Mouse (Mus musculus) kidney, embryonic 15.5 days (tissue): Measurements from ENCODE around the gene Taok3. TPM values are rescaled to one million over a fixed set of nuclear protein-coding genes. Genes with fewer than 3 reads are reported as not detected.
A peak's percentile ranks its signal among the peaks of the same experiment; 100 is the strongest.

Experiments
- ATAC-seq: fragments of 200-750 bp; cut with Nextera tagmentation; replicated peaks from 2 replicates; pipeline ENCODE4 v1.8.0; 2017; ENCODE audit warnings: moderate TSS enrichment; ENCODE audit not compliant: low FRiP score
- H3K27ac ChIP-seq: fragments of 300-500 bp; sonication (generic); 2 replicates; pipeline ENCODE4 v1.5.1; 2015; ENCODE audit warnings: mild to moderate bottlenecking, inconsistent platforms
- H3K27me3 ChIP-seq: fragments of 300-500 bp; sonication (generic); 2 replicates; pipeline ENCODE4 v1.6.1; 2015; ENCODE audit warnings: inconsistent platforms
- H3K36me3 ChIP-seq: fragments of 300-500 bp; sonication (generic); 2 replicates; pipeline ENCODE4 v1.6.1; 2015; ENCODE audit warnings: inconsistent platforms
- H3K4me1 ChIP-seq: fragments of 300-500 bp; sonication (generic); 2 replicates; pipeline ENCODE4 v1.6.1; 2015; ENCODE audit warnings: inconsistent platforms
- H3K4me2 ChIP-seq: fragments of 300-500 bp; sonication (generic); 2 replicates; pipeline ENCODE4 v1.6.1; 2015; ENCODE audit warnings: moderate library complexity, mild to moderate bottlenecking, inconsistent platforms
- H3K4me3 ChIP-seq: fragments of 300-500 bp; sonication (generic); replicated peaks from 2 replicates; pipeline ENCODE4 v1.5.1; 2015; ENCODE audit warnings: mild to moderate bottlenecking, inconsistent platforms
- H3K9ac ChIP-seq: fragments of 300-500 bp; sonication (generic); 2 replicates; pipeline ENCODE4 v1.6.1; 2015; ENCODE audit warnings: mild to moderate bottlenecking, inconsistent platforms
- H3K9me3 ChIP-seq: fragments of 300-500 bp; sonication (generic); replicated peaks from 2 replicates; pipeline ENCODE4 v1.6.1; 2016; ENCODE audit warnings: inconsistent platforms
- whole genome bisulfite sequencing: fragments of 180-500 bp; shearing (Covaris S2); methylation state at CpG from one replicate; pipeline ENCODE4 v1.1.7; 2015; ENCODE audit warnings: mixed read lengths; 5-methylcytosine and 5-hydroxymethylcytosine counted together
- polyA plus RNA-seq: library from polyadenylated mRNA; unstranded; fragments of >200 nt; fragmentation: Nextera tagmentation; extraction: Ambion mirVana; gene quantifications from 2 replicates; pipeline ENCODE4 v1.2.1, GENCODE M21; 2015

The Taok3 gene
- polyA plus RNA-seq, 1 experiment from 2014 or later = 17.1 TPM

DNA sequence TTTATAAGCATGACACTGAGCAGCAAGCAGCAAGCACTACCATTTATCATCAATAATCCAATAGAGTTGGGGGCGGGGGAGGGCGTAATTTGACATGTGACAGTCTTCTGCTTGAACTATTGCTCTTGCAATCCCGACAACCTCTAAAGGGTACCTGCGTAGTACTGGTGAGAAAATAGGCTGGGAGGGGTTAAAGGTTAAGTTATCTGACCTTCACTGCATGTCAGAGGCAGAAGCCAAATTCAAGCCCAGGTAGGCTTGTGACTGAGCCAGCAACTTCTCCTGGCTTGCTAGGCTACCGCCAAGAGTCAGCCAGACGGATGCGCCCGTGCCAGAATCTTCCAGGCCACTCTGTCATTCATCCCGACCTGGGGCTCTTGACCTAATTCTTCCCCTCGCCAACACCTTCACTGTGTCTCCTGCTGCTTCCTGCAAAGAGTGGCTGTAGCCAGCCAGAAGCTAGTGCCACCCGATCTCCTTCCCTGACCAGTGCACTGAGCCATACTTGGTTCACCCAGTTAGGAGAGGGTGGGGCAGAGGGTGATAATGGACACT lies 47.0 kb downstream of the Taok3 start:
- no peaks in the 10 kb centered on the region for H3K9me3 ChIP-seq
- peaks cover 5% of the 10 kb centered on the region for H3K4me1 ChIP-seq
- no peak overlapping the region for H3K9ac ChIP-seq
- 77% methylated on average over 11 of the region's 11 CpGs for WGBS
- H3K36me3 ChIP-seq = no peaks in the 10 kb centered on the region
- ATAC-seq = no peak
- no peaks in the 10 kb centered on the region for H3K27me3 ChIP-seq
- H3K4me3 ChIP-seq = no peak overlapping the region
- no peak overlapping the region for H3K4me2 ChIP-seq
- H3K27ac ChIP-seq = no peak overlapping the region

DNA sequence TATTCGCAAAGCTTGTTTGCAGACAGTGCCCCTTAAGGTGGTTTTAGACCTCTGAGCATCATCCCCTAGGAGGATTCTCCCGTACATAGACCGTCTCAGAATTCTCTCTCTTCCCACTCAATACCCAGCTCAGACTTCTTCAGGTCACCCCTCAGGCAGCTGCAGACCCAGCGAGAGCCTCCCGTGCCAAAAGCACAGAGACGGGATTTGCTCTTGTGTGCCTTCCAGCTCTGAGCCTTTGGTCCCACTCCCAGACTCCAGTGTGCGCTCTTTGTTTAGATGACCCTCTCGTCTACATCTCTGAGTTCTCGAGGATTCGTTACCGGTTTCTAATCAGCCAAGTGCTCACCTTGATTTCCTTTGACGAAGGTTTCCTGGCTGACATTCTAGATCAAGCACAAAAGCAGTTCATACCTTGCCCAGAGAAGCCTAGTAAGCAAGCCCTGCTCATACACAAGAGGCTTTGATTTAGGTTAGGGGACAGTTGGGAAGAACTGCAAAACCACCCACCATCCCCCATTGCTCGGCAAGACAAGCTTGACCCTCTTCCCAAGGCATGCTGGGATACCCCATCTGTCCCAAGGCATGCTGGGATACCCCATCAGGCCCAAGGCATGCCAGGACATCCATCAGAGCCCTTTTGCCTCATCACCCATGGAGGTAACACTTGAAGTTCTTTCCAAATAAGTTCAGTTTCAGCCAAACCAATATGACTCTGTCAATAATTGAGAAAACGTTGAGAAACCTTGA lies 48.6 kb downstream of the Taok3 start:
- H3K9me3 ChIP-seq = no peaks in the 10 kb centered on the region
- H3K4me2 ChIP-seq = no peak overlapping the region
- H3K4me3 ChIP-seq = no peak overlapping the region
- no peaks in the 10 kb centered on the region for H3K36me3 ChIP-seq
- H3K27ac ChIP-seq = no peak overlapping the region
- H3K9ac ChIP-seq = no peak overlapping the region
- no peak for ATAC-seq
- WGBS = 91% methylated on average over 14 of the region's 14 CpGs
- H3K4me1 ChIP-seq = no peaks in the 10 kb centered on the region
- no peaks in the 10 kb centered on the region for H3K27me3 ChIP-seq

DNA sequence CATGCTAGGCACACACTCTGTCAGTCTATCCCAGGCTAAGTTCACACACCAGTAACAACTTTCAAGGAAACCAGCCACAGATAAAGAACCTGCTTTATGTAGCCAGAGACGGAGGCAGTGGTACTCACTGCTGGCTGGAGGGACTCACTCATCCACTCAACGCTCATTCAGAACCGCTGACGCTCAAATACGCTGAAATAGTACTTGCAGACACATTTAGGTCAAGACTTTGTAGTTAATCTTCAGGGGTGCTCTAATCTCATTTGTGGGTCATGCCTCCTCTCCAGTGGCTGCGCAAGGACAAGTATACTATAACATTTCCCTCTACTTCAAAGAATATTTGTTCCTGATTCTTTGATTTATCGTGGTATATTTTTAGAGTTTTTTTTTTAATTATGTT lies 54.1 kb downstream of the Taok3 start:
- Histone ChIP-seq H3K4me2 (no peak overlapping the region), H3K4me3 (no peak overlapping the region), H3K9ac (no peak overlapping the region), H3K27ac (no peak overlapping the region), H3K27me3 (no peaks in the 10 kb centered on the region), H3K4me1 (no peaks in the 10 kb centered on the region), H3K36me3 (no peaks in the 10 kb centered on the region), H3K9me3 (no peaks in the 10 kb centered on the region)
- 88% methylated on average over 7 of the region's 7 CpGs for WGBS
- no peak for ATAC-seq

DNA sequence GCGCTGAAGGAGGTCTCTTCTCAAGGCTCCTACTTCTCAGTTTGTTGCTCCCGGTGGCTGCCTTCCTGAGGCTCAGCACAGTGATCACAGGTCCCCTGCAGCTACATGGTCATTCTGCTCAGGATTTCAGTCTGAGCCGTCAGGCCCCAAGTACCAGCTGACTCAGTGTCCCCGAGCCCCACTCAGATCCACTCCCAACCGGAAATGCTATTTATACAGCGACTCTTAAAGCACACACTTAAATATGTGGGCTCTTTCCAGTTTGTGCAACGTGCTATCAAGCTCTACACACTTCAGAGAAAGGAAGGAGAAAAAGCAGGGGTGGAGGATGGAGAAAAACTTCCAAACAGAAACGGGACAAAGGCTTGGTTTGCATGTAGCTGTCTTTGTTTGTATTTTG lies 56.0 kb downstream of the Taok3 start:
- no peak for ATAC-seq
- Histone ChIP-seq H3K36me3 (no peaks in the 10 kb centered on the region), H3K9ac (no peak overlapping the region), H3K9me3 (no peaks in the 10 kb centered on the region), H3K4me2 (no peak overlapping the region), H3K4me1 (no peaks in the 10 kb centered on the region), H3K27ac (no peak overlapping the region), H3K27me3 (no peaks in the 10 kb centered on the region), H3K4me3 (no peak overlapping the region)
- WGBS = 78% methylated on average over 8 of the region's 8 CpGs

DNA sequence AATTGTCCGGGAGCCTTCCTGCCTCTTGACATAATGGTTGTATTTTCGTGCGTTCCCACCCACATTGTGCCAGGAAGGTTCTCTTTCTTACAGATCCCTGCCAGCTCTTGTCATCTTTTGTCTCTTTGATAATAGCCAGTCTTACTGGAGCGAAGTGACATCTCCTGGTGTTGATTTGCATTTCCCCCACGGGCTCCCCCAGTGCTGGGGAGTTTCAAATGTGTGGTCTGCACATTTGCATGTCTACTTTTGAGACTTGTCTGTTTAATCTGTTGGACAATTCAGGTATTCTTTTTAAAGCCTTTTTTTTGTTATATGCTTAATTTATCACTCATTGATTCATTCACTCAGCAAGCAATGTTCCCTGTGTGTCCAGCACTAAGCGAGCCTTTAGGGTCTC lies 58.1 kb downstream of the Taok3 start:
- ATAC-seq = no peak
- Histone ChIP-seq H3K9ac (no peak overlapping the region), H3K27me3 (no peaks in the 10 kb centered on the region), H3K4me3 (no peak overlapping the region), H3K27ac (no peak overlapping the region), H3K4me2 (no peak overlapping the region), H3K36me3 (no peaks in the 10 kb centered on the region), H3K9me3 (no peaks in the 10 kb centered on the region), H3K4me1 (peaks cover 6% of the 10 kb centered on the region)
- 65% methylated on average over 6 of the region's 6 CpGs for WGBS

DNA sequence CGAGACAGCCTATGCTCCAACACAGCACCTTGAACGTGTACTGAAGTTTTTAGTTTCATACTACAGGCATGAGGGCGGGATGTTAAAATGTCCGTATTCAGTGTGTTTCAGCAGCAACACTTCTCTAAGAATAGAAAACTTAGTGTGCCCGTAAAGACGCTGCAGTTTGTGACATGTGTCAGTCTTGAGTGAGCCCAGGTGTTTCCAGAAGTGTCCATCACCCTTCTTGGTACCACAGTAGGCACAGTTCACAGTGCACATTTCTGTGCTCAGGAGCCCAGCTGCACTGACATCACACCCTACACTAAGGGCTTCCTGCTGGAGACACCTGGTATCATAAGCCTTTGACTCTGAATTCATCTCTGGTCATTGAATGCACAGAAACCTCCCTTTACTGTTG lies 58.6 kb downstream of the Taok3 start:
- Histone ChIP-seq H3K4me3 (no peak overlapping the region), H3K4me2 (no peak overlapping the region), H3K9me3 (no peaks in the 10 kb centered on the region), H3K27me3 (no peaks in the 10 kb centered on the region), H3K4me1 (peaks cover 6% of the 10 kb centered on the region), H3K9ac (no peak overlapping the region), H3K27ac (no peak overlapping the region), H3K36me3 (no peaks in the 10 kb centered on the region)
- WGBS = 45% methylated on average over 6 of the region's 6 CpGs
- ATAC-seq = no peak

DNA sequence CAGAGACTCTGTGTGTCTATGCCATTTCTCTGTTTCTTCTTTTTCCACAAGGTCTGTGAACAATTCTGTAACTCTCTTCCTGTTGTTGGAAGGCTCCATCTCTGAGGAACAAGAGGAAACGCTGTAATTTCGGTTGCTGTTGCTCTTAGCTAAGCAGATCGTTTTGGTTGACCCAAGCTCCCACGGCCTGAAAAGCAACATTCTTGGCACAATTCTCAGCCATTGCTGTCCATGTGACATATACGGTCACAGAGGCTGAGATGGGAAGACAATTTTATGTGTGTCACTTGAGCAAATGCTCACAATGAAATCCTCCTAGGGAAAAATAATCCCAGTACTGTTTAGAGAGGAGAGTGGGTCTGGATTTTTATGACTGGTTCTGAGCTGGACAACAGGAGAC lies 62.0 kb downstream of the Taok3 start:
- no peak overlapping the region for H3K4me2 ChIP-seq
- H3K27ac ChIP-seq = peak overlapping the region; percentile 49; the same call in 1 of the 2 replicates
- WGBS = 16% methylated on average over 5 of the region's 5 CpGs
- peaks cover 6% of the 10 kb centered on the region for H3K4me1 ChIP-seq
- H3K4me3 ChIP-seq = no peak overlapping the region
- ATAC-seq = no peak
- H3K9me3 ChIP-seq = peaks cover 4% of the 10 kb centered on the region
- H3K9ac ChIP-seq = no peak overlapping the region
- H3K36me3 ChIP-seq = peaks cover 17% of the 10 kb centered on the region
- no peaks in the 10 kb centered on the region for H3K27me3 ChIP-seq

DNA sequence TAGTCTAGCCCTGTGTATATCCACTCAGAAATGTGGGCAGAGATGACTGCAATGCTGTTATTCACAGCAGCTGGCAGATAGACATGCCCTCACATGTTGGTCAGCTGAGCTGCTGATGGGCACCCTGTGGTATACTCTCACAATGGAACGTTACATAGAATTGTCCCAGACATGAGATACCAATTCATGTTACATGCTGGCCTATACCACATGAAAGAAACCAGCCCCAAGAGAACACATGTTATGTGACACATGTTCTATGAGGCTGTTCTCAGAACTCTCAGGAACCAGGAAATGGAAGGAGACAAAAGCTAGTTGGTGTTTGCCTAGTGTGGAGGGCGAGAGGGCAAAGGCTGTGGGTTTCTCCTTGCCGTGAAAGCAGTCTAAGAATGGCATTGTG lies 62.5 kb downstream of the Taok3 start:
- H3K27me3 ChIP-seq = no peaks in the 10 kb centered on the region
- 68% methylated on average over 3 of the region's 3 CpGs for WGBS
- H3K9ac ChIP-seq = no peak overlapping the region
- no peak overlapping the region for H3K4me2 ChIP-seq
- H3K27ac ChIP-seq = no peak overlapping the region; the same call in 1 of the 2 replicates
- peaks cover 6% of the 10 kb centered on the region for H3K4me1 ChIP-seq
- ATAC-seq = no peak
- H3K4me3 ChIP-seq = no peak overlapping the region
- peaks cover 4% of the 10 kb centered on the region for H3K9me3 ChIP-seq
- peaks cover 17% of the 10 kb centered on the region for H3K36me3 ChIP-seq

DNA sequence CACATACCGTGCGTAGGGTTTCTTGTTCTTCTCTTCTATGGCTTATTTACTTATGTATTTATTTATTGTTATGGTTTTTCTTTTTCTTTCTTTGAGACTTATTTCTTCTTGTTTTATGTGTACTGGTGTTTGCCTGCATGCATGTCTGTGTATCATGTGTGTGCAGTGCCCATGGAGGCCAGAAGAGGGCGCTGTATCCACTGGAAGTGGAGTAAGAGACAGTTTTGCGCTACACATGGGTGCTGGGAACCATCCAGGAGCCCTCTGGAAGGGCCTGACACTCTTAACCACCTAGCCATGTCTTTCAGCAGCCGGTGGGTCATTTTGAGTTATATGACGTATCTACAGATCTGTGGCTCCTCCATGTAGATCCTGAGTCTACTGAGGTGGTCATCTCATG lies 64.9 kb downstream of the Taok3 start:
- no peak overlapping the region for H3K27ac ChIP-seq
- 86% methylated on average over 6 of the region's 6 CpGs for WGBS

DNA sequence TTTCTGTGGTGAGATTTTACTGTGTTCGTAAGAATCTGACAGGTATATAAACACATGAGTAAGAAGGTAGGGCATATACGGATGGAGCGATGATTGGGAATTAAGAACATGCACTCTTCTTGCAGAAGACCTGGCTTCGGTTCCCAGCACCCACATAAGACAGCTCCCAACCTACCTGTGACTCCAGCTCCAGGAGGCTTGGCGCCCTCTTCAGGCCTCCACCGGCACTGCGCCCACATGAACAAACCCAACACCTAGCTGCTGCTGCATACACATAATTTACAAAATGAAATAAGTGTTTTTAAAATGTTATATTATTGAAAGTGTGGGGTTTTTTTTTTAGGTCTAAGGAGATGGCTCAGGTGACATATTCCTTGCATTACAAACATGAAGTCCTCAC lies 65.7 kb downstream of the Taok3 start:
- no peak overlapping the region for H3K9ac ChIP-seq

More for the DNA sequence above, 64.9 kb downstream of the Taok3 start:
- Histone ChIP-seq H3K36me3 (peaks cover 21% of the 10 kb centered on the region), H3K4me1 (peaks cover 6% of the 10 kb centered on the region), H3K27me3 (no peaks in the 10 kb centered on the region), H3K9ac (no peak overlapping the region), H3K4me2 (no peak overlapping the region), H3K4me3 (no peak overlapping the region), H3K9me3 (peaks cover 4% of the 10 kb centered on the region)
- ATAC-seq = no peak

DNA sequence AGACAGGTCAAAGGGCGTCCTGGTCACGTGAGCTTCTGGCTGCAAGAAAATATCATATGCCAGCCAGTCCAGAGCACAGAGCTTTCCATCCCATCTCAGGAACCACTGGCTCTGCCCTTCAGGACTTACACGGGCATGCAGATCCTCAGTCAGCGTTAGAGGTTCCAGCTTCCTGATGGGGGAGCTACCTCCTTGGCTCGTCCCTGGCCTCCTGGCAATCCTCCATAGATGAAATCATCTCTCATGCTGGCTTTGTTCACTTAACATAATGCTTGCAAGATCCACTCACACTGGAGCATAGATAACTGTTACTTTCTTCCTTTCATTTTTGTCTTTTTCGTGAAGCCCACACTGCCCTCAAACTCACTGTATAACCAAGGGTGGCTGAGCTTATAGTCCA lies 72.1 kb downstream of the Taok3 start:
- H3K4me2 ChIP-seq = no peak overlapping the region
- no peak overlapping the region for H3K4me3 ChIP-seq
- no peaks in the 10 kb centered on the region for H3K27me3 ChIP-seq
- H3K4me1 ChIP-seq = no peaks in the 10 kb centered on the region
- H3K9me3 ChIP-seq = no peaks in the 10 kb centered on the region
- H3K36me3 ChIP-seq = peaks cover 16% of the 10 kb centered on the region
- no peak overlapping the region for H3K27ac ChIP-seq
- 84% methylated on average over 6 of the region's 6 CpGs for WGBS
- no peak for ATAC-seq
- no peak overlapping the region for H3K9ac ChIP-seq

More for the DNA sequence above, 65.7 kb downstream of the Taok3 start:
- Histone ChIP-seq H3K27me3 (no peaks in the 10 kb centered on the region), H3K4me3 (no peak overlapping the region), H3K9me3 (peaks cover 4% of the 10 kb centered on the region), H3K27ac (no peak overlapping the region), H3K4me2 (no peak overlapping the region), H3K4me1 (peaks cover 6% of the 10 kb centered on the region), H3K36me3 (peaks cover 21% of the 10 kb centered on the region)
- ATAC-seq = no peak
- WGBS = 87% methylated on average over 7 of the region's 7 CpGs

DNA sequence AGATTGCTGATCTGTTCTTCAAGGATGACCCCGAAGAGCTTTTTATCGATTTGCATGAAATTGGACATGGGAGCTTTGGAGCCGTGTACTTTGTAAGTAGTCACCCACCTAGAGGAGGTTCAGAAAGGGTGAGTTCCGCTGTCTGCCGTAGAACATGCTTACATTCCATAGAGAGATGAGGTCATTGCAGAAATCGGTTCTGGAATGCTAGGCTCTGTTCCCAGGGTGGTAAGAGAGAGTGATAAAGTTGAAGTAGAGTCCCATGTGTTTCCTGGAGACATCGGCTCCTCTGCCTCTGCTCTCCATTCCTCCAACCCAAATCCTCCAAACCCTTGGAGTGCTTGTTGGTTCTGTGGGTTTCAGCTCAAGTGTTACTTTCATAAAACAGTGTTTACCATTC lies 73.8 kb downstream of the Taok3 start:
- WGBS = 89% methylated on average over 7 of the region's 7 CpGs
- no peak overlapping the region for H3K4me2 ChIP-seq
- H3K4me1 ChIP-seq = no peaks in the 10 kb centered on the region
- H3K9me3 ChIP-seq = no peaks in the 10 kb centered on the region
- H3K27me3 ChIP-seq = no peaks in the 10 kb centered on the region
- no peak overlapping the region for H3K27ac ChIP-seq
- no peak overlapping the region for H3K4me3 ChIP-seq
- no peak overlapping the region for H3K9ac ChIP-seq
- no peak for ATAC-seq
- peaks cover 27% of the 10 kb centered on the region for H3K36me3 ChIP-seq

DNA sequence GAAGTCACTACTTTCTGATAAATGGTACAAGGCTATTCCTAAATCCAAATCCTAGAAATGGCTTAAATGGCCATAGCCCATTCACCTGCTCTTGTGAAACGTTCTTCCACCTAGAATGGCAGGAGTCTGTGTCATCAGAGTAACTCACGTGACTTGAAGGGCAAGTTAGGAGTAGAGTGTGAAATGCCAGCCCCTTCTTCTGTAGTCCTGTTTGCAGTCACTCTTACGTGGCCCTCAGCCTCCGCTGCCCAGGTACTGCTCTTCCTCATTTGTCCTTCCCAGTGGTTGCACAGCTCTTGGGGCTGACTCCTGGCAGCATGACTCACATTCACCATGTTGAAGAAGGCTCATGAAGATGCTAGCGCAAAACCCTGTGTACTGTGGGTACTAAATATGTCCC lies 74.7 kb downstream of the Taok3 start:
- no peak overlapping the region for H3K4me2 ChIP-seq
- 89% methylated on average over 5 of the region's 5 CpGs for WGBS

More for the DNA sequence above, 74.7 kb downstream of the Taok3 start:
- Histone ChIP-seq H3K4me3 (no peak overlapping the region), H3K27ac (no peak overlapping the region), H3K4me1 (no peaks in the 10 kb centered on the region), H3K36me3 (peaks cover 33% of the 10 kb centered on the region), H3K9ac (no peak overlapping the region), H3K9me3 (no peaks in the 10 kb centered on the region), H3K27me3 (no peaks in the 10 kb centered on the region)
- no peak for ATAC-seq
